Mouse (Mus musculus) hindbrain, embryonic 11.5 days (tissue): ENCODE measurements around the gene Wdr62. TPM values are rescaled to one million over a fixed set of nuclear protein-coding genes. Genes with fewer than 3 reads are reported as not detected.
"Not testable (repeated sequence)": the region's sequence is repeated elsewhere in the genome, so short reads cannot be mapped to it uniquely, and the experiment has no call there.

Source experiments
- ATAC-seq: fragments of 200-750 bp; cut with Nextera tagmentation; 2 replicates; pipeline ENCODE4 v1.8.0; 2017; ENCODE audit warnings: mild to moderate bottlenecking, moderate TSS enrichment, moderate library complexity; ENCODE audit not compliant: low FRiP score
- DNase-seq: peaks from one replicate; pipeline ENCODE4 v3.0.0-alpha.2; 2015; ENCODE audit warnings: low spot score
- H3K27ac ChIP-seq: fragments of 300-500 bp; sonication (generic); 2 replicates; pipeline ENCODE4 v1.5.1; 2014; ENCODE audit warnings: mild to moderate bottlenecking, low read depth, low read length
- H3K27me3 ChIP-seq: fragments of 300-500 bp; sonication (generic); 2 replicates; pipeline ENCODE4 v1.6.1; 2014; ENCODE audit warnings: mild to moderate bottlenecking, low read length, moderate library complexity, mixed read lengths; ENCODE audit not compliant: control insufficient read depth, insufficient read depth
- H3K36me3 ChIP-seq: fragments of 300-500 bp; sonication (generic); 2 replicates; pipeline ENCODE4 v1.6.1; 2014; ENCODE audit warnings: mild to moderate bottlenecking, low read length, moderate library complexity, mixed read lengths; ENCODE audit not compliant: control insufficient read depth, insufficient read depth
- H3K4me1 ChIP-seq: fragments of 300-500 bp; sonication (generic); replicated peaks from 2 replicates; pipeline ENCODE4 v1.6.1; 2014; ENCODE audit warnings: low read length, mixed read lengths; ENCODE audit not compliant: control insufficient read depth, insufficient read depth
- H3K4me2 ChIP-seq: fragments of 300-500 bp; sonication (generic); replicated peaks from 2 replicates; pipeline ENCODE4 v1.6.1; 2014; ENCODE audit warnings: mild to moderate bottlenecking, low read depth, low read length
- H3K4me3 ChIP-seq: fragments of 300-500 bp; sonication (generic); 2 replicates; pipeline ENCODE4 v1.5.1; 2014; ENCODE audit warnings: low read depth, low read length
- H3K9ac ChIP-seq: fragments of 300-500 bp; sonication (generic); 2 replicates; pipeline ENCODE4 v1.6.1; 2014; ENCODE audit warnings: low read depth, low read length
- H3K9me3 ChIP-seq: fragments of 300-500 bp; sonication (generic); 2 replicates; pipeline ENCODE4 v1.6.1; 2016; ENCODE audit warnings: low read length; ENCODE audit not compliant: control insufficient read depth
- WGBS: fragments of 180-500 bp; shearing (Covaris S2); extraction: QIAGEN DNeasy Blood & Tissue Kit; methylation state at CpG from one replicate; pipeline ENCODE4 v1.1.7; 2014; 5-methylcytosine and 5-hydroxymethylcytosine counted together
- polyA plus RNA-seq: library from polyadenylated mRNA; unstranded; fragments of >200 nt; fragmentation: Nextera tagmentation; extraction: Ambion mirVana; gene quantifications from 2 replicates; pipeline ENCODE4 v1.2.1, GENCODE M21; 2014

The Wdr62 gene
- polyA plus RNA-seq, 1 experiment from 2014 or later = 5.9 TPM

GRCm38 (mm10) chr7:30251956-30252954 lies 28.0 kb downstream of the Wdr62 start:
- no peak for ATAC-seq
- no peak overlapping the region for H3K9ac ChIP-seq
- no peak overlapping the region for H3K27ac ChIP-seq
- 0 out of 2 replicates have a peak, but pooled peaks cover 2% of the 10 kb centered on the region for H3K36me3 ChIP-seq
- H3K9me3 ChIP-seq = no peaks in the 10 kb centered on the region
- 89% methylated on average over 12 of the region's 12 CpGs for WGBS
- H3K4me3 ChIP-seq = no peak overlapping the region
- no peak for DNase-seq
- H3K4me2 ChIP-seq = no peak overlapping the region
- H3K4me1 ChIP-seq = no peaks in the 10 kb centered on the region
- H3K27me3 ChIP-seq = no peaks in the 10 kb centered on the region

DNA sequence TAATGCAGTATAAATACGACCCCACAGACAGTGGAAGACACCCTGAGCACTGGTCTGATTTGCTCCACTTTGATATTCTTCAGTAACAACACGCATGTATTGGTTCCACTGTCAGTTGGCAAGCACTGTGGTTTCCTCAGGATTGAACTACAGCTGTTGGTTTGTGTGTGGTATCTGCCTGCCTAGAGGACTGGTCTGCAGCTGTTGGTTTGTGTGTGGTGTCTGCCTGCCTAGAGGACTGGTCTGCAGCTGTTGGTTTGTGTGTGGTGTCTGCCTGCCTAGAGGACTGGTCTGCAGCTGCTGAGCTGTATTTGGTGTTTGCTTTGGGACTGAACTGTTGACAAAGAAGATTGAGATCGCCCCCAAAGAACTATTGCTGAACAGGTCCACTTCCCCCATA lies 42.8 kb downstream of the Wdr62 start:
- WGBS = 89% methylated on average over 3 of the region's 3 CpGs
- H3K4me2 ChIP-seq, H3K36me3 ChIP-seq, DNase-seq, ATAC-seq, H3K4me1 ChIP-seq, H3K4me3 ChIP-seq, H3K9me3 ChIP-seq, H3K9ac ChIP-seq, H3K27ac ChIP-seq, H3K27me3 ChIP-seq: not testable (repeated sequence)

DNA sequence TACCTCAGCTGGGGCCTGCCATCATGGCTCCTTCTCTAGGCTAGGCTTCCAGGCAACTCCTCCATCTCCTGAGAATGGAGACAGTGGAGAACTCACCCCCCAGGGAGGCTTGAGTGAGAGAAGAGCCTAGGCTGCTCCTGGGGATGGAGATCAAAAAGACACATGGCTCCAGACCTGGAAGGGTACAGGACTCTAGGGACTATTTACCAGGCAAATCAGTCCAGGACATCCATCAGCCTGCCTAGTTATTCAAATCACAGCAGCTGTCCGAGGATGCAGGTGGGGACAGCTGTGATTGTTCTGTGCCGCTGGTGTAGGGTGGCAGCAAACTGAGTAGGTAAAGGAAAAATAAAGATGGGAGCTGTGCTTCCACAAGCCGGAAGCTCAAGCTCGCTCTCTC lies 44.6 kb downstream of the Wdr62 start, which contains the start of gene Ovol3:
Ovol3 (minus strand) TSS at position 101 of the 400 bp plus-strand sequence.
- no peak for ATAC-seq
- no peaks in the 10 kb centered on the region for H3K27me3 ChIP-seq
- H3K4me3 ChIP-seq = no peak within 1 kb of the TSS
- no peaks in the 10 kb centered on the region for H3K9me3 ChIP-seq
- whole genome bisulfite sequencing = 85% methylated on average over 4 of the region's 4 CpGs
- H3K27ac ChIP-seq = no peak within 1 kb of the TSS
- peaks cover 3% of the 10 kb centered on the region; the same call in 1 of the 2 replicates for H3K36me3 ChIP-seq
- peaks cover 5% of the 10 kb centered on the region for H3K4me1 ChIP-seq
- no peak for DNase-seq
- no peak within 1 kb of the TSS for H3K4me2 ChIP-seq
- no peak within 1 kb of the TSS for H3K9ac ChIP-seq

DNA sequence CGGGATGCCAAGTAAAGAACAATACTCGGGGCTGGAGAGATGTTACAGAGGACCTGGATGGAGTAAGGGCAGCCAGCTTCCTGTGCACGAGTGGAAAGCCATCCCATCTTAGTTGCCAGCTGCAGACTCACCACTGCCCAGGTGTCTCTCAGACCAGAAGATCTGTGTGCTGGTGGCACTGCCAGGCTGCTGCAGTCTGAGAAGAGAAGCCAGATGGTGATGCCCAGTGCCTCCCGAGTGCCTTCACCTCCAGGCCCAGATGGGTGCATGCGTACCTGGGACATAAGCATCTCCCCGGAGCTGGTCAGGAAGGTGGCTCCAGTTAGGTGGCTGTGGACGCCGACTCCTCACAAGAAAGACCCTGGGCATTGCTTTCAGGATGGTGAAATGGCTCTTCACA lies 45.1 kb downstream of the Wdr62 start:
- Histone ChIP-seq H3K9ac (no peak overlapping the region), H3K4me1 (peaks cover 5% of the 10 kb centered on the region), H3K4me3 (no peak overlapping the region), H3K36me3 (no peaks in the 10 kb centered on the region), H3K4me2 (no peak overlapping the region), H3K27me3 (no peaks in the 10 kb centered on the region), H3K9me3 (no peaks in the 10 kb centered on the region), H3K27ac (no peak overlapping the region)
- ATAC-seq (no peak), DNase-seq (no peak)
- 93% methylated on average over 8 of the region's 8 CpGs for WGBS

DNA sequence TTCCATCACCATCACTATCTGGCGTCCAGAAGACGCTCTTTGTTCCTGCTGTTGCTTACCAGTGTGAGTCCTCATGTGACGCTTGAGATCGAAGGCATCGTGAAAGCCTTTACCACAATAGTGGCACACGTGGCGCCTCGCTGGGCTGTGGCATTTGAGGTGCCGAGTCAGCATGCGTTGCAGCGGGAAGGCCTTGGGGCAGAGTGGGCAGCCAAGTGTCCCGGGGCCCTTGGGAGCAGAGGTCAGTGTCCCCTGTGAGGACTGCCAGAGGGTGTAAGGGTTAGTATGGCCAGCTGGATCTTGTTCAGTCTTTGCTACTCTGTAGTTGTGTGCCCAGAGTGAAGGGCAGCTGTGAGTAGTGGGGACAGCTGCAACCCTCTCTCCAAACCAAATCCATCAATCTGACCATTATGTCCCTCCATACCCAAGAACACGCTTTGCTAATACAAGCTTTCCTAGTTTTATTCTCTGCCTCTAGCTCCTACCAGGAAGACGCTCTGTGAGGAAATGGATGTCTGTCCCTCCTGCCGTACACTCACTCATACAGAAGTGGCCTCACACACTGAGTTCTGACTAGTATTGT lies 45.9 kb downstream of the Wdr62 start:
- WGBS = 96% methylated on average over 15 of the region's 15 CpGs
- Histone ChIP-seq H3K27me3 (no peaks in the 10 kb centered on the region), H3K36me3 (no peaks in the 10 kb centered on the region), H3K4me2 (no peak overlapping the region), H3K4me3 (no peak overlapping the region), H3K9ac (no peak overlapping the region), H3K27ac (no peak overlapping the region), H3K9me3 (no peaks in the 10 kb centered on the region), H3K4me1 (peaks cover 5% of the 10 kb centered on the region)
- ATAC-seq = no peak
- no peak for DNase-seq

- H3K9ac ChIP-seq = no peak overlapping the region
Measured at GRCm38 (mm10) chr7:30233387-30233786, 46.8 kb downstream of the Wdr62 start.

GRCm38 (mm10) chr7:30232631-30233148 lies 47.5 kb downstream of the Wdr62 start:
- H3K4me2 ChIP-seq = peak overlapping the region; percentile 65
- WGBS = 7% methylated on average over 24 of the region's 24 CpGs
- H3K9ac ChIP-seq = peak overlapping the region; percentile 59
- H3K9me3 ChIP-seq = no peaks in the 10 kb centered on the region
- no peaks in the 10 kb centered on the region for H3K36me3 ChIP-seq
- ATAC-seq (peak; percentile 27), DNase-seq (peak; percentile 69)
- H3K27ac ChIP-seq = peak overlapping the region; percentile 87
- peak overlapping the region; percentile 80 for H3K4me3 ChIP-seq
- H3K27me3 ChIP-seq = no peaks in the 10 kb centered on the region
- peaks cover 5% of the 10 kb centered on the region for H3K4me1 ChIP-seq

More at GRCm38 (mm10) chr7:30233387-30233786, 46.8 kb downstream of the Wdr62 start:
- peaks cover 5% of the 10 kb centered on the region for H3K4me1 ChIP-seq
- no peaks in the 10 kb centered on the region for H3K9me3 ChIP-seq
- H3K4me2 ChIP-seq = no peak overlapping the region; the same call in 1 of the 2 replicates
- no peak overlapping the region for H3K27ac ChIP-seq
- H3K27me3 ChIP-seq = no peaks in the 10 kb centered on the region
- ATAC-seq = no peak
- 90% methylated on average over 20 of the region's 20 CpGs for WGBS
- no peak for DNase-seq
- H3K4me3 ChIP-seq = no peak overlapping the region
- H3K36me3 ChIP-seq = no peaks in the 10 kb centered on the region

DNA sequence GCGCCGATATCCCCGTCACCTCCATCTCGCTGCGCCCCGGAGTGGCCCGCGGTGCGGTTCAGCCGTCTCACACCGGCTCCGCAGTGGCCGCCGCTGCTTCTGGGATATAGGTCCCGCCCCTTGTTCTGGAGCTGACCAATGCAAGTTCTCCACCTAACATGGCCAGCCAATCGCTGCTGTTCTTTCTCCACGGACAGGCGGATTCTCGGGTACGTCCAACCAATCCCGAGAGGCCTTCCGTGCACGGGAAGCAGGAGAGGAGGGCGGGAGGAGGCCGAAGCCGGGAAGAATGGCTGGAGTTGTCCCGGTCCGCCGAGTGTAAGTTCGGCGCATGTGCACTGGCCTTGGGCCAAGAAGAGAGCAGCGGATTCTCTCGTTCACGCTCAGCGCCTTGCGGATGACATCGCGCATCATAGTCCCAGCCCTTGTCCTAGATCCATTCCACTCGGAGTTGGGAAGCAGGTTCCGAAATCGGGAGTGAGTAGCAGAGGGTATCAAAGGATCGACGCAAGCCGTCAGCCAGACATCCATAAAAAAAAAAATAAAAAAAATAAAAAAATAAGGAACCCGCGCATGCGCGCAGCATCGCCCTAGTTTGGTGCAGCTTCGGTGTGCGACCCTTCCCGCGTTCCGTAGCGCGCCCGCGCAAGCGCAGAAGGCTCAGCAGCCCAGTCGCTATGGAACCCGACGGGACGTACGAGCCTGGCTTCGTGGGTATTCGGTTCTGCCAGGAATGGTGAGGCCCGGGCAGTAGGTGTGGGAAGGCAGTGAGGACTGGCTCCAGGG lies 48.4 kb downstream of the Wdr62 start, which contains the start of the genes Polr2i and Tbcb:
Polr2i (plus strand) TSS at position 280 of the 786 bp plus-strand sequence.
Tbcb (minus strand) TSS at position 604 of the 786 bp plus-strand sequence.
- peak within 1 kb of the TSS; percentile 59 for H3K9ac ChIP-seq
- peaks cover 5% of the 10 kb centered on the region for H3K4me1 ChIP-seq
- peak within 1 kb of the TSS; percentile 87 for H3K27ac ChIP-seq
- WGBS = under 1% methylated on average over 67 of the region's 67 CpGs
- H3K9me3 ChIP-seq = no peaks in the 10 kb centered on the region
- H3K36me3 ChIP-seq = no peaks in the 10 kb centered on the region
- H3K4me2 ChIP-seq = peak within 1 kb of the TSS; percentile 68
- peak; percentile 96 for DNase-seq
- H3K27me3 ChIP-seq = no peaks in the 10 kb centered on the region
- H3K4me3 ChIP-seq = peak within 1 kb of the TSS; percentile 80
- peak; percentile 93 for ATAC-seq
